Mouse (Mus musculus): ENCODE results near the gene Hic2. TPM values are rescaled to one million over a fixed set of nuclear protein-coding genes. Genes with fewer than 3 reads are reported as not detected.
"Not testable (repeated sequence)": the region's sequence is repeated elsewhere in the genome, so short reads cannot be mapped to it uniquely, and the experiment has no call there.

Gene Hic2
- polyA plus RNA-seq, 1 experiment = 1.1 TPM

DNA sequence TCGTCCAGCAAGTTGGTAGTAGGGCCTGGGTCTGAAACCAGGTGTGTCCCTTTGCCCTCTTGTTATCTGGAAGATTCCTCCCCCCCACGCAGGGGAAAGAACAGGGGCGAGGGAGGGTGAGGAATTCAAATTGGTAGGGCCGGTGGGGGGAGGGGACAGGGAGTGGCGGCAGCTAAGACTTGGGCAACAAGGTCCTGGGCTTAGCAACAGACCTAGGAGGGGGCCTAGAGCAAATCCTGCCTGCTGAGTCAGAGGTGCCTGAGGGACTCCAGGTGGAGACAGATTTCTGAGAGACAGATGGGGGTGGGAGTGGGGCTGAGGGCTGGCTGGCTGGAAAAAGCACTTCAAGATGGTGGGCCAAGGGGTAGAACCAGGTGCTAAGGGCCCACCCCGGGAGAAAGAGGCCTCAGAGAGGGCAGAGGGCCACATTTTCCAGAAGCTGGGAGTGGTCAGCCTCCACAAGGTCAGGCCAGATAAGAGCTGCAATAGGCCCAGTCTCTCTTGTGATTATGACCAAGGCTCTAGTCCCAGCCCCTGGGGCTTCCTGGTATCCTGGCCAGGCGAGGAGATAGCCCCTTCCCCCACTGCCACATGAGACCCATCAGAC lies 13.1 kb upstream of the Hic2 start:
- Histone ChIP-seq H3K27me3 (ENCODE audit: control insufficient read depth, insufficient read depth, insufficient read length) (no peaks in the 10 kb centered on the region), H3K79me2 (ENCODE audit: control insufficient read depth, insufficient read depth) (no peaks in the 10 kb centered on the region), H3K4me3 (no peak overlapping the region), H3ac (ENCODE audit: control insufficient read depth, insufficient read length) (no peak overlapping the region), H3K4me2 (ENCODE audit: low read depth) (no peak overlapping the region), H3K36me3 (ENCODE audit: control insufficient read depth, insufficient read depth) (no peaks in the 10 kb centered on the region)
- TF ChIP-seq SRF (IDR thresholded peaks at IDR 0.05; ENCODE audit: control insufficient read depth, insufficient read length, low read depth) = no peak
- TF ChIP-seq MYOD1 (IDR thresholded peaks at IDR 0.05; ENCODE audit: control insufficient read depth in 1 of 3, insufficient read length in 2 of 3, low read depth in 2 of 3) = no peak
- no peak for TF ChIP-seq POLR2A (IDR thresholded peaks at IDR 0.05; ENCODE audit: insufficient read length, low read depth)

DNA sequence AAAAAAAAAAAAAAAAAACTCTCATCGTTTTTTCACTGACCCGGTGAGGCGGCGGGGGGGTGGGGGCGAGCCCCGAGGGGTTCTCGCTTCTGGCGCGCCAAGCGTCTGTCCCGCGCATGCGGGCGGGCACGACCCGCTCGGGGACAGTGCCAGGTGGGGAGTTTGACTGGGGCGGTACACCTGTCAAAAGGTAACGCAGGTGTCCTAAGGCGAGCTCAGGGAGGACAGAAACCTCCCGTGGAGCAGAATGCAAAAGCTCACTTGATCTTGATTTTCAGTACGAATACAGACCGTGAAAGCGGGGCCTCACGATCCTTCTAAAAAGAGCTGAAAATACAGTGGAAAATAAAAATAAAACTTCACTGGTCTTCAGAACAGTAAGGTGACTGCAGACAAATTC lies 11.2 kb upstream of the Hic2 start:
- H3K4me2 ChIP-seq (ENCODE audit: low read depth) = no peak overlapping the region
- H3K36me3 ChIP-seq (ENCODE audit: control insufficient read depth, insufficient read depth) = no peaks in the 10 kb centered on the region
- H3K27me3 ChIP-seq (ENCODE audit: control insufficient read depth, insufficient read depth, insufficient read length) = peaks cover 7% of the 10 kb centered on the region

DNA sequence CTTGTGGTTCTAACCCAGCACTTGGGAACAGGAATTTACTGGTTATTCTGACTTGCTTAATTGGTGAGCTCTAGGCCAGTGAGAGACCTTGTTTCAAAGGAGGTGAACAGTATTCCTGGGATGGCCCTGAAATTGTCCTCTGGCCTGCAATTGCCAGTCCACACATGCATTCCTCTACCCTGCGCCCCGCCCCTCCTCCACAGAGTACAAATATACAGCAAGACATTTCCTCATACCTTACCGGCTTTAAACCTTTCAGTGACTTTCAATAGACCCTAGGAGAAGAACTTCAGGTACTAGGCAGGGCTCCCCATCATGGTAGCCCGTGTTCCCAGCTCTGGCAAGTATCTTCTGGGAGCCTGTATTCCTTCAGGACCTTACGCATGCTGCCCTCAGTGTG lies 7.8 kb upstream of the Hic2 start:
- no peak overlapping the region for H3K4me3 ChIP-seq
- no peak for TF ChIP-seq POLR2A (IDR thresholded peaks at IDR 0.05; ENCODE audit: insufficient read length, low read depth)
- no peak for TF ChIP-seq USF1 (IDR thresholded peaks at IDR 0.05; ENCODE audit: low read depth)
- no peak for TF ChIP-seq E2F4 (IDR thresholded peaks at IDR 0.05; ENCODE audit: insufficient read depth)
- no peak for TF ChIP-seq MAX (IDR thresholded peaks at IDR 0.05; ENCODE audit: low read depth)
- H3K4me2 ChIP-seq (ENCODE audit: low read depth) = no peak overlapping the region
- no peaks in the 10 kb centered on the region for H3K36me3 ChIP-seq (ENCODE audit: control insufficient read depth, insufficient read depth)
- H3ac ChIP-seq (ENCODE audit: control insufficient read depth, insufficient read length) = no peak overlapping the region
- H3K27me3 ChIP-seq (ENCODE audit: control insufficient read depth, insufficient read depth, insufficient read length) = peaks cover 7% of the 10 kb centered on the region
- no peaks in the 10 kb centered on the region for H3K79me2 ChIP-seq (ENCODE audit: control insufficient read depth, insufficient read depth)

More for the DNA sequence above, 11.2 kb upstream of the Hic2 start:
- no peak overlapping the region for H3ac ChIP-seq (ENCODE audit: control insufficient read depth, insufficient read length)
- no peaks in the 10 kb centered on the region for H3K79me2 ChIP-seq (ENCODE audit: control insufficient read depth, insufficient read depth)
- TF ChIP-seq SRF (IDR thresholded peaks at IDR 0.05; ENCODE audit: control insufficient read depth, insufficient read length, low read depth) = no peak
- TF ChIP-seq MYOG (IDR thresholded peaks at IDR 0.05; ENCODE audit: control insufficient read depth in 1 of 3, insufficient read depth in 1 of 3, insufficient read length in 2 of 3, low read depth in 2 of 3) = no peak
- no peak for TF ChIP-seq MAX (IDR thresholded peaks at IDR 0.05; ENCODE audit: low read depth)
- TF ChIP-seq USF1 (IDR thresholded peaks at IDR 0.05; ENCODE audit: low read depth) = no peak
- TF ChIP-seq REST (IDR thresholded peaks at IDR 0.05; ENCODE audit: insufficient read depth, insufficient read length) = no peak
- no peak for TF ChIP-seq TCF3 (IDR thresholded peaks at IDR 0.05; ENCODE audit: insufficient read length, low read depth)
- TF ChIP-seq POLR2A (IDR thresholded peaks at IDR 0.05; ENCODE audit: insufficient read length, low read depth) = no peak
- TF ChIP-seq E2F4 (IDR thresholded peaks at IDR 0.05; ENCODE audit: insufficient read depth) = no peak
- no peak for TF ChIP-seq CEBPB (IDR thresholded peaks at IDR 0.05; ENCODE audit: insufficient read depth, poor library complexity, severe bottlenecking)
- TF ChIP-seq MYOD1 (IDR thresholded peaks at IDR 0.05; ENCODE audit: control insufficient read depth in 1 of 3, insufficient read length in 2 of 3, low read depth in 2 of 3) = no peak
- no peak for TF ChIP-seq TCF12 (IDR thresholded peaks at IDR 0.05; ENCODE audit: insufficient read depth, poor library complexity, severe bottlenecking)
- TF ChIP-seq POLR2AphosphoS2 (IDR thresholded peaks at IDR 0.05; ENCODE audit: insufficient read length, low read depth) = no peak
- no peak overlapping the region for H3K4me3 ChIP-seq

- H3K36me3 ChIP-seq (ENCODE audit: control insufficient read depth, insufficient read depth) = no peaks in the 10 kb centered on the region
- peaks cover 7% of the 10 kb centered on the region for H3K27me3 ChIP-seq (ENCODE audit: control insufficient read depth, insufficient read depth, insufficient read length)
- no peak for TF ChIP-seq REST (IDR thresholded peaks at IDR 0.05; ENCODE audit: insufficient read depth, insufficient read length)
- no peak for TF ChIP-seq USF1 (IDR thresholded peaks at IDR 0.05; ENCODE audit: low read depth)
- TF ChIP-seq SRF (IDR thresholded peaks at IDR 0.05; ENCODE audit: control insufficient read depth, insufficient read length, low read depth) = no peak
- no peak for TF ChIP-seq TCF3 (IDR thresholded peaks at IDR 0.05; ENCODE audit: insufficient read length, low read depth)
- no peak for TF ChIP-seq POLR2A (IDR thresholded peaks at IDR 0.05; ENCODE audit: insufficient read length, low read depth)
- TF ChIP-seq MAX (IDR thresholded peaks at IDR 0.05; ENCODE audit: low read depth) = no peak
- TF ChIP-seq MYOG (IDR thresholded peaks at IDR 0.05; ENCODE audit: control insufficient read depth in 1 of 3, insufficient read depth in 1 of 3, insufficient read length in 2 of 3, low read depth in 2 of 3) = no peak
- TF ChIP-seq E2F4 (IDR thresholded peaks at IDR 0.05; ENCODE audit: insufficient read depth) = no peak
- TF ChIP-seq CEBPB (IDR thresholded peaks at IDR 0.05; ENCODE audit: insufficient read depth, poor library complexity, severe bottlenecking) = no peak
- no peak for TF ChIP-seq MYOD1 (IDR thresholded peaks at IDR 0.05; ENCODE audit: control insufficient read depth in 1 of 3, insufficient read length in 2 of 3, low read depth in 2 of 3)
- no peak for TF ChIP-seq POLR2AphosphoS2 (IDR thresholded peaks at IDR 0.05; ENCODE audit: insufficient read length, low read depth)
- no peak for TF ChIP-seq TCF12 (IDR thresholded peaks at IDR 0.05; ENCODE audit: insufficient read depth, poor library complexity, severe bottlenecking)
- no peaks in the 10 kb centered on the region for H3K79me2 ChIP-seq (ENCODE audit: control insufficient read depth, insufficient read depth)
- H3ac ChIP-seq (ENCODE audit: control insufficient read depth, insufficient read length) = no peak overlapping the region
- H3K4me3 ChIP-seq = no peak overlapping the region
- no peak overlapping the region for H3K4me2 ChIP-seq (ENCODE audit: low read depth)
These were observed 6.9 kb upstream of the Hic2 start for GRCm38 (mm10) chr16:17226496-17226895.

GRCm38 (mm10) chr16:17231523-17231922 lies 1.8 kb upstream of the Hic2 start:
- not testable (repeated sequence) for H3ac ChIP-seq (ENCODE audit: control insufficient read depth, insufficient read length); H3K4me3 ChIP-seq; H3K27me3 ChIP-seq (ENCODE audit: control insufficient read depth, insufficient read depth, insufficient read length); H3K4me2 ChIP-seq (ENCODE audit: low read depth); H3K36me3 ChIP-seq (ENCODE audit: control insufficient read depth, insufficient read depth); H3K79me2 ChIP-seq (ENCODE audit: control insufficient read depth, insufficient read depth)
